Comparison of ENCODE assay signal across 10 mouse cellular contexts in the genomic region with DNA sequence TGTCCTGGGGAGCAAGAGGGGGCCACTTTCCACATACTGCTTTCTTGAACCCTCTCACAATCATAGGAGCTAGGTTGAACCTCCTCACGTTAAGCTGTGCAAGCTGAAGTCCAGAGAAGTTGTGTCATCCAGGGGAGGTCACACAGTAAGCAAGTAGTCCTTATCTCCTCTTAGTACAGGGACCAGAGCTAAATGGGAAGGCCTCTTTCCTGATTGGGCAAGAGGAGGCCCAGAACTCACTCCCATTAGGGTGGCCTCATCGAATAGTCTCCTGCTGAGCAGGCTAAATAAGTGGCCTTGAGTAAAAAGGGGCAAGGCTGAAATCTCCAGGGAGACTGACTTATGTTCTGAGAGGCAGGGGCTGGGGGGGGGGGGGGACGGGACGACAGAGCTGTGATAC.
DNase-seq lines count a peak whose midpoint lies in the region; ATAC-seq lines count a peak whose summit lies in the region.
"Had no signal": no experiment of that assay in that cellular context is flagged by ENCODE, and none has a peak within 500 bp of the region (broad histone marks: within the 10 kb centered on the region; RNA-seq: fewer than 3 reads in every experiment).

No protein-coding gene starts in this region.

- DNase-seq in embryonic facial prominence, embryonic 14.5 days (ENCODE audit: low spot score) = no peak
- DNase-seq in embryonic facial prominence, embryonic 10.5 days (ENCODE audit: low spot score) = no peak
- no peak for DNase-seq in lung, postnatal 36 days
- DNase-seq in liver = peak; percentile 22
- DNase-seq in yolk sac, embryonic 10.5 days (ENCODE audit: low spot score) = peak; percentile 74
- DNase-seq in layer of hippocampus, adult 9-11 months = no peak
- no peak for DNase-seq in cerebellum, postnatal 36 days
- DNase-seq: cerebellum, adult 8-10 months had no signal

- H3K4me3 ChIP-seq in embryonic facial prominence, embryonic 14.5 days (ENCODE audit: low read depth, low read length) = no peak overlapping the region
- no peak overlapping the region for H3K4me3 ChIP-seq in embryonic facial prominence, embryonic 10.5 days
- H3K4me3 ChIP-seq in lung, embryonic 15.5 days = no peak overlapping the region
- H3K4me3 ChIP-seq: embryonic facial prominence, embryonic 13.5 days had no signal

- H3K9ac ChIP-seq in embryonic facial prominence, embryonic 14.5 days (ENCODE audit: low read depth, low read length) = 0 out of 2 replicates have a peak overlapping the region, but pooled peaks have one; percentile 4
- H3K9ac ChIP-seq in lung, embryonic 15.5 days = no peak overlapping the region
- H3K9ac ChIP-seq: embryonic facial prominence, embryonic 13.5 days had no signal

- no peaks in the 10 kb centered on the region for H3K27me3 ChIP-seq in embryonic facial prominence, embryonic 14.5 days (replicated peaks; ENCODE audit: control insufficient read depth, insufficient read depth, low read length)
- no peaks in the 10 kb centered on the region for H3K27me3 ChIP-seq in embryonic facial prominence, embryonic 10.5 days (replicated peaks; ENCODE audit: low read depth, poor library complexity, severe bottlenecking)
- no peaks in the 10 kb centered on the region for H3K27me3 ChIP-seq in lung, embryonic 15.5 days
- H3K27me3 ChIP-seq: embryonic facial prominence, embryonic 13.5 days had no signal

- H3K9me3 ChIP-seq in embryonic facial prominence, embryonic 14.5 days (ENCODE audit: control insufficient read depth, low read length) = no peaks in the 10 kb centered on the region
- H3K9me3 ChIP-seq in embryonic facial prominence, embryonic 10.5 days = no peaks in the 10 kb centered on the region
- no peaks in the 10 kb centered on the region for H3K9me3 ChIP-seq in lung, embryonic 15.5 days
- H3K9me3 ChIP-seq: embryonic facial prominence, embryonic 13.5 days had no signal

- ATAC-seq in embryonic facial prominence, embryonic 14.5 days (ENCODE audit: low read depth) = no peak
- ATAC-seq in lung, embryonic 15.5 days (ENCODE audit: borderline replicate concordance, extremely low read depth, low FRiP score, low TSS enrichment) = peak; percentile 46; the same call in 1 of the 2 replicates

- H3K4me2 ChIP-seq in embryonic facial prominence, embryonic 14.5 days (ENCODE audit: low read depth, low read length) = no peak overlapping the region
- H3K4me2 ChIP-seq in lung, embryonic 15.5 days = no peak overlapping the region
- H3K4me2 ChIP-seq: embryonic facial prominence, embryonic 13.5 days had no signal

- H3K4me1 ChIP-seq in embryonic facial prominence, embryonic 14.5 days (ENCODE audit: control insufficient read depth, insufficient read depth, low read length) = no peaks in the 10 kb centered on the region
- peaks cover 14% of the 10 kb centered on the region for H3K4me1 ChIP-seq in embryonic facial prominence, embryonic 10.5 days
- H3K4me1 ChIP-seq in lung, embryonic 15.5 days = peaks cover 21% of the 10 kb centered on the region

- no peaks in the 10 kb centered on the region for H3K36me3 ChIP-seq in embryonic facial prominence, embryonic 14.5 days (ENCODE audit: control insufficient read depth, insufficient read depth, low read length)
- no peaks in the 10 kb centered on the region for H3K36me3 ChIP-seq in embryonic facial prominence, embryonic 10.5 days (replicated peaks)
- no peaks in the 10 kb centered on the region for H3K36me3 ChIP-seq in lung, embryonic 15.5 days
- H3K36me3 ChIP-seq: embryonic facial prominence, embryonic 13.5 days had no signal

- 59% methylated on average over 4 of the region's 4 CpGs for WGBS in embryonic facial prominence, embryonic 14.5 days
- WGBS in embryonic facial prominence, embryonic 10.5 days = 44% methylated on average over 4 of the region's 4 CpGs
- WGBS in lung, embryonic 15.5 days = 28% methylated on average over 4 of the region's 4 CpGs

- H3K27ac ChIP-seq in embryonic facial prominence, embryonic 14.5 days (replicated peaks; ENCODE audit: low read depth, low read length) = no peak overlapping the region
- no peak overlapping the region for H3K27ac ChIP-seq in embryonic facial prominence, embryonic 10.5 days (replicated peaks)
- peak overlapping the region; percentile 81 for H3K27ac ChIP-seq in lung, embryonic 15.5 days
- H3K27ac ChIP-seq: embryonic facial prominence, embryonic 13.5 days had no signal

Comparison
In these comparisons a context has a peak if more than half of its experiments do, and no peak if none do; other contexts are left out.
1. DNase-seq: peak in liver (single experiment) and yolk sac, embryonic 10.5 days (single experiment); none in embryonic facial prominence, embryonic 14.5 days (single experiment), embryonic facial prominence, embryonic 10.5 days (single experiment), lung, postnatal 36 days (single experiment), layer of hippocampus, adult 9-11 months (single experiment) and cerebellum, postnatal 36 days (0 of 2).